Mouse (Mus musculus) lung, embryonic 14.5 days (tissue): ENCODE measurements at regions not wholly inside any gene's neighbourhood (a gene's known extent, or its start where the extent isn't known, plus 50 kb on each side); places are given as distances from the start of the nearest gene placed in this dataset.

Source experiments
- ATAC-seq: fragments of 200-750 bp; cut with Nextera tagmentation; 2 replicates; pipeline ENCODE4 v1.8.0; 2017; ENCODE audit warnings: mild to moderate bottlenecking, moderate TSS enrichment, moderate library complexity; ENCODE audit not compliant: insufficient read depth
- DNase-seq: peaks from one replicate; pipeline ENCODE4 v3.0.0-alpha.2; 2015
- H3K27ac ChIP-seq: fragments of 300-500 bp; sonication (generic); 2 replicates; pipeline ENCODE4 v1.5.1; 2014; ENCODE audit warnings: low read depth, mild to moderate bottlenecking, moderate library complexity
- H3K27me3 ChIP-seq: fragments of 300-500 bp; sonication (generic); 2 replicates; pipeline ENCODE4 v1.6.1; 2014; ENCODE audit warnings: low read length, control low read depth; ENCODE audit not compliant: insufficient read depth
- H3K36me3 ChIP-seq: fragments of 300-500 bp; sonication (generic); 2 replicates; pipeline ENCODE4 v1.6.1; 2014; ENCODE audit warnings: control low read depth; ENCODE audit not compliant: insufficient read depth
- H3K4me1 ChIP-seq: fragments of 300-500 bp; sonication (generic); 2 replicates; pipeline ENCODE4 v1.6.1; 2014; ENCODE audit warnings: antibody characterized with exemption, control low read depth; ENCODE audit not compliant: insufficient read depth
- H3K4me2 ChIP-seq: fragments of 300-500 bp; sonication (generic); 2 replicates; pipeline ENCODE4 v1.6.1; 2014; ENCODE audit warnings: mild to moderate bottlenecking
- H3K4me3 ChIP-seq: fragments of 300-500 bp; sonication (generic); 2 replicates; pipeline ENCODE4 v1.5.1; 2014; ENCODE audit warnings: low read depth, low read length
- H3K9ac ChIP-seq: fragments of 300-500 bp; sonication (generic); 2 replicates; pipeline ENCODE4 v1.6.1; 2014
- H3K9me3 ChIP-seq: fragments of 300-500 bp; sonication (generic); 2 replicates; pipeline ENCODE4 v1.6.1; 2016; ENCODE audit warnings: low read depth, low read length, control low read depth
- CTCF ChIP-seq: IDR thresholded peaks from 2 replicates; pipeline ENCODE4 v1.5.1; 2016; ENCODE audit warnings: antibody characterized with exemption, low read depth
- WGBS: fragments of 180-500 bp; shearing (Covaris S2); extraction: QIAGEN DNeasy Blood & Tissue Kit; methylation state at CpG from one replicate; pipeline ENCODE4 v1.1.7; 2014; 5-methylcytosine and 5-hydroxymethylcytosine counted together

GRCm38 (mm10) chr14:72892316-72892715 is 156.6 kb downstream of the Cysltr2 start:
- no peaks in the 10 kb centered on the region for H3K36me3 ChIP-seq
- H3K9me3 ChIP-seq: no peaks in the 10 kb centered on the region
- H3K4me3 ChIP-seq: no peak overlapping the region
- WGBS: 77% methylated on average over 2 of the region's 2 CpGs
- DNase-seq: no peak
- no peak for ATAC-seq
- no peak overlapping the region for H3K9ac ChIP-seq
- no peak for TF ChIP-seq CTCF
- no peaks in the 10 kb centered on the region for H3K4me1 ChIP-seq
- H3K4me2 ChIP-seq: no peak overlapping the region
- H3K27me3 ChIP-seq: no peaks in the 10 kb centered on the region
- H3K27ac ChIP-seq: no peak overlapping the region

- Histone ChIP-seq H3K27me3 (no peaks in the 10 kb centered on the region), H3K4me1 (0 out of 2 replicates have a peak, but pooled peaks cover 3% of the 10 kb centered on the region), H3K4me3 (no peak overlapping the region), H3K4me2 (no peak overlapping the region), H3K36me3 (no peaks in the 10 kb centered on the region), H3K9ac (no peak overlapping the region), H3K27ac (no peak overlapping the region), H3K9me3 (no peaks in the 10 kb centered on the region)
- TF ChIP-seq CTCF: no peak
- WGBS: 65% methylated on average over 5 of the region's 5 CpGs
- DNase-seq: no peak
- ATAC-seq: no peak
Observed at GRCm38 (mm10) chr14:72889663-72890062, 159.3 kb downstream of the Cysltr2 start.

- WGBS: 9% methylated on average over 14 of the region's 14 CpGs
- Histone ChIP-seq H3K4me3 (no peak overlapping the region), H3K9ac (no peak overlapping the region), H3K27me3 (no peaks in the 10 kb centered on the region), H3K9me3 (no peaks in the 10 kb centered on the region), H3K4me1 (0 out of 2 replicates have a peak, but pooled peaks cover 3% of the 10 kb centered on the region), H3K36me3 (no peaks in the 10 kb centered on the region), H3K4me2 (peak overlapping the region; percentile 19), H3K27ac (no peak overlapping the region)
- no peak for ATAC-seq
- TF ChIP-seq CTCF: no peak
- peak; percentile 33 for DNase-seq
Observed at GRCm38 (mm10) chr14:72887470-72888071, 161.3 kb downstream of the Cysltr2 start.

GRCm38 (mm10) chr14:72886935-72887369 is 162.0 kb downstream of the Cysltr2 start:
- Histone ChIP-seq H3K27ac (no peak overlapping the region), H3K36me3 (no peaks in the 10 kb centered on the region), H3K4me3 (no peak overlapping the region), H3K9ac (no peak overlapping the region), H3K27me3 (no peaks in the 10 kb centered on the region), H3K4me2 (peak overlapping the region; percentile 32; the same call in 1 of the 2 replicates), H3K9me3 (no peaks in the 10 kb centered on the region), H3K4me1 (0 out of 2 replicates have a peak, but pooled peaks cover 3% of the 10 kb centered on the region)
- peak; percentile 72 for ATAC-seq
- 12% methylated on average over 12 of the region's 12 CpGs for WGBS
- no peak for TF ChIP-seq CTCF
- peak; percentile 51 for DNase-seq

- no peak overlapping the region for H3K4me2 ChIP-seq
- WGBS: 62% methylated on average over 4 of the region's 4 CpGs
- no peaks in the 10 kb centered on the region for H3K27me3 ChIP-seq
- 0 out of 2 replicates have a peak, but pooled peaks cover 3% of the 10 kb centered on the region for H3K4me1 ChIP-seq
- H3K36me3 ChIP-seq: no peaks in the 10 kb centered on the region
- H3K27ac ChIP-seq: no peak overlapping the region
- ATAC-seq: no peak
- H3K4me3 ChIP-seq: no peak overlapping the region
- H3K9me3 ChIP-seq: no peaks in the 10 kb centered on the region
- H3K9ac ChIP-seq: no peak overlapping the region
- DNase-seq: no peak
- TF ChIP-seq CTCF: no peak
Observed at GRCm38 (mm10) chr14:72885824-72886223, 163.1 kb downstream of the Cysltr2 start.

- ATAC-seq (no peak), DNase-seq (peak; percentile 36)
- TF ChIP-seq CTCF: no peak
- H3K27ac ChIP-seq: no peak overlapping the region
- no peak overlapping the region for H3K9ac ChIP-seq
- WGBS: 71% methylated on average over 4 of the region's 4 CpGs
- 0 out of 2 replicates have a peak, but pooled peaks cover 3% of the 10 kb centered on the region for H3K4me1 ChIP-seq
- no peak overlapping the region for H3K4me2 ChIP-seq
- no peaks in the 10 kb centered on the region for H3K27me3 ChIP-seq
- H3K36me3 ChIP-seq: no peaks in the 10 kb centered on the region
- no peak overlapping the region for H3K4me3 ChIP-seq
- H3K9me3 ChIP-seq: no peaks in the 10 kb centered on the region
Observed at GRCm38 (mm10) chr14:72884561-72884960, 164.4 kb downstream of the Cysltr2 start.

GRCm38 (mm10) chr14:72877132-72877531 is 167.3 kb upstream of the Fndc3a start:
- no peaks in the 10 kb centered on the region for H3K4me1 ChIP-seq
- no peaks in the 10 kb centered on the region for H3K27me3 ChIP-seq
- no peak overlapping the region for H3K9ac ChIP-seq
- no peak for ATAC-seq
- H3K27ac ChIP-seq: no peak overlapping the region
- no peaks in the 10 kb centered on the region for H3K9me3 ChIP-seq
- H3K4me3 ChIP-seq: no peak overlapping the region
- no peak for DNase-seq
- TF ChIP-seq CTCF: no peak
- no peak overlapping the region for H3K4me2 ChIP-seq
- H3K36me3 ChIP-seq: no peaks in the 10 kb centered on the region

- DNase-seq: no peak
- Histone ChIP-seq H3K27ac (no peak overlapping the region), H3K4me3 (no peak overlapping the region), H3K27me3 (no peaks in the 10 kb centered on the region), H3K36me3 (no peaks in the 10 kb centered on the region), H3K9me3 (no peaks in the 10 kb centered on the region), H3K9ac (no peak overlapping the region), H3K4me1 (no peaks in the 10 kb centered on the region), H3K4me2 (no peak overlapping the region)
- ATAC-seq: no peak
- 82% methylated on average over 3 of the region's 3 CpGs for WGBS
- TF ChIP-seq CTCF: no peak
Observed at GRCm38 (mm10) chr14:72873494-72873893, 163.7 kb upstream of the Fndc3a start.
